Mouse (Mus musculus) 416B (cell line): ENCODE measurements at regions not wholly inside any gene's neighbourhood (a gene's known extent, or its start where the extent isn't known, plus 50 kb on each side); places are given as distances from the start of the nearest gene placed in this dataset.
A peak's percentile ranks its signal among the peaks of the same experiment; 100 is the strongest.

ENCODE experiments used
- DNase-seq: peaks from one replicate; pipeline ENCODE4 v3.0.0; 2011; ENCODE audit warnings: low read depth

DNA sequence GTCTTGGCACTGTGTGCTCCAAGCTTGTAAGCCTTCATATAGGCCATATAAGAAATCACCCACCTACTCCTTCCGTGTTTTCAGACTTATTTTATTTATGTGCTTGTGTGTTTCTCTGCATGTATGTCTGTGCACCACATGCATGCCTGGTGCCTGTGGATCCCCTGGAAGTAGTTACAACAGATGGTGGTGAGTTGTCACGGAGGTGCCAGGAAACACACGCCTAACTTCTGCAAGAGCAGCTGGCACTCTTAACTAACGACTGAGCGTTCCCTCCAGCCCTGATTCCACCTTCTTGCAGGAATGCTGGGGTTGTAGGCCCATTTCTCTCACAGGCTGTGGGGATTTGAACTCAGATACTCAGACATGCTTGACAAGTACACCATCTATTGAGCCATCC lies 80.6 kb upstream of the Sulf2 start:
- DNase-seq = peak; percentile 25

DNA sequence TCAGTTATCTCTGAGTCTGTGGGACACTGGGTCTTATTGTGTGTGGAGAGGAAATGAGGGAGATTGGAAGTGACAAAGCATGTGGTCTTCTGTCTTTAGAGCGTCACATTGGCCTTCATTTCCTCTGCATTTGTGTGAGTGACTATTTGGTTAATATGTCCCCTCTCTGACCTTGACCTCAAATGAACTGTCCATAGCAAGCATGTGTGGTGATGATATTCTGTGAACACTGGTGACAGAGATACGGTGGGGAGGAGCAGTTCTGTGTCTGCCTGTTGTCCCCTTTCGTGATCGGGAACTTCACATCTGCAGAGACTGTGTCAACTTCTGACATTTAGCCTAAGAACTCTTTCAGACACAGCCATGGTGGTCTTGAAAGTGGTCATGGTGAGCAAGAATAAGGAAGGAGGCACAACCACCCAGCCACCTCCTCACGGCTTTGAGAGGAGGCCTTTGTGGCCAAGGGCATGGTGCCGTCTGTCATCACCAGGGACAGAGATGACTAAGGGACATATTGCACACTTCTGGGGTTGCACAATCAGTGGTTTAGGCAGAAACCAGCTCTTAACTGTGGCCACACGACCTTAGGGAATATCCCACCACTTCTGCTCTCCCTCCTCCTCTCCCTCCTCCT lies 79.2 kb upstream of the Sulf2 start:
- DNase-seq = peak; percentile 97

DNA sequence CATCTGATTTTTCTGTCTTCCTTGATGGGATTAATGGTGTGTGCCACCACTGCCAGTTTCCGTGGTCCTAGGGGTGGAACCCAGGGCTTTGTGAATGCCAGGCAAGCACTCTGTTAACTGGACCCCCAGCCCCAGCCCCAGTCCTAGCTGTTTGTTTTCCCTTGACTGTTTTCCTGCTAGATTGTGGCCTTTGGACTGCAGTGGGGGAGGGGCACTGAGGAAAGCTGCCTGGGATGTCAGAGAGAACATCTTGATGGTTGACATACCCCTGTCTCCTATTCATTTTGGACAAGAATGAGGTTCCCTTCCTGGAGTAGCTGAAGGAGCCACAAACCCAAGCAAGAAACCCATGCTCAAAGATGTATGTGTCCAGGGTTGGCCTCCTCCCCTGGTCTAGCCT lies 77.8 kb upstream of the Sulf2 start:
- no peak for DNase-seq

DNA sequence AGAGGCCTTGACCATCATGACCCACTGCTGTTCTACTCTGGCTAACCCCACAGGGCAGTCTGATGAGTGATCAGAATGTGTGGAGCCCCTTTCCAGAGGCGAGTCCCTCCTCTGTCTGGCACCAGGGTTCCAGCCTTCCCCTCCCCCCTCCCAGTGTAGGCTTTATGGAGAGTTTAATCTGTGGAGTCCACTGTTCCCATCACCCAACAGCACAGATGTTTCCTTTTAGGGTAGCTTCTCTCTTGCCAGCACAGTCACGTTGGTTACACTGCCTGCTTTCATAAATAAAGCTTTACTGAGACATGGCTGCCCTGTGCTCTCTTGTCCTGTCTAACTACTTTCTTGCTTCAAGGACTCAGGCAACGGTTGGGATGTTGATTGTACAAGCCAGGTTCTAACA lies 76.9 kb upstream of the Sulf2 start:
- DNase-seq = no peak

DNA sequence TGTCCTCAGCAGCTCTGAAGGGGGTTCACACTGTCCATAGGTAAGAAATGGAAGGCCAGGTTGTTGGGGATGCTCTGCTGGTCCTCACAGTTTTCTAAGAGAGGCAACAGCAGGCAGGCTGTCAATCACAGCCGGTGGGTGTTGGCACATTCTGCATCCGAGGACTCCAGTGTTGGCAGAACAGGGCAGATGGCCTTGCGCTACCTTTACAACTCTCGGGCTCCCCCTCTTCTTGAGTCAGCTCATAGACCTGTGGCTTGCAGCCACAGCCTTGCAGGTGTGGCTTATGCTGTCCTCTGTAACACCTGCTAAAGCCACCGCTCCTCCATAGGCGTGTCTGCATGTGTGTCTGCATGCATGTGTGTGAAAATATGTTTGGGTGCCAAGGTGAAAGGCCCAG lies 75.2 kb upstream of the Sulf2 start:
- DNase-seq = no peak

DNA sequence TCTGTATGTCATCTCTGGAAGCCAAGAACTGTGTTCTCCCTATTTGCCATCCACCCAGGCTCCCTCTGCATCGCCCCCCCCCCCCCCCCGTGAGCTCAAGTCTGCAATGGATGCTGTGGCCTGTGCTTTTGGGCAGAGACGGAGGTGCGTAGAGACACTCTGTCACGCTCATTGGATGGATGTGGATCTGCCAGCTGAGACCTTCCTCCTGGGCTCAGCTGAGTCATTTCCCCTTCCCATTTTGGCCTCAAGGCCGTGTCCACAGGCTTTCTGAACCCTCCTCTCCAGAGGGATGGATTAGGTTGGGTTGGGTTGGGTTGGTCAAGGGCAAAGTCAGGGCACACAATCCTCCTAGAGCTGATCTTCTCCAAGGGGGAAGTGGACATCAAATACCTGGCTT lies 72.9 kb upstream of the Sulf2 start:
- peak; percentile 70 for DNase-seq

DNA sequence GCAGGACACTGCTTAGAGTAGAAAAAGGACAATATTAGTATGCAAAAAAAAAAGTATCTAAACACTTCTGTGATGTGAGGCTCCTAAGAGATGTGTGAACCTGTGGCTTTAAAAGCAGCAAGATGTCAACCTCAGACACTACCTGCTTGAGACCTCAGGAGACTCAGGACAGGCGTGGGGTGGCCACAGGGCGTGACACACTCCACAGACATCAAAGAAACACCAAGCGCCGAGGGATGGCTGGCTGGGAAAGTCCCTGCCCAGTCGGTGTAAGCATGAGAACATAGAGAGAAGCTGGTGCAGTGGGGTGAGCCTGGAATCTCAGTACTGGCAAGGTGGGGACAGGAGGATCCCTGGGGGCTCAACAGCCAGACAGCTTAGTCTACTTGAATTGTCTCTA lies 72.0 kb upstream of the Sulf2 start:
- DNase-seq = no peak

DNA sequence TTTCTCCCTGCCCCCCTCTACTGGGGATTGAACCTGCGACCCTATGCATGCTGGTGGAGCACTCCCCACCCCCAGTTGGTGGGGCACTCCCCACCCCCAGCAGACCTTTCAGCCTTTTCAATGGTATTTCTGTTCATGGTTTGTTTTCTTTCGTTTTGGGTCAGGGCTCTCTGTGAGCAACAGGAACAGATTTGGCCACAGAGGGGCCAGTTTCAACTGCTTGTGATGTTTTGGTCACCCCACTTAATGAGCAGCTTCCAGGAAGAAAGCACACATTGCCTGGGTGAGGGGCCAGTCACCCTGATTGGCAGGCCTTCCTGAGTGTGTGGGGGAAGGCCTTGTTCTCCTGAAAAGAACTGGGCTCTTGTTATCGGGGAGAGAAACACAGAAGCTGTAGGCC lies 71.5 kb upstream of the Sulf2 start:
- DNase-seq = no peak

DNA sequence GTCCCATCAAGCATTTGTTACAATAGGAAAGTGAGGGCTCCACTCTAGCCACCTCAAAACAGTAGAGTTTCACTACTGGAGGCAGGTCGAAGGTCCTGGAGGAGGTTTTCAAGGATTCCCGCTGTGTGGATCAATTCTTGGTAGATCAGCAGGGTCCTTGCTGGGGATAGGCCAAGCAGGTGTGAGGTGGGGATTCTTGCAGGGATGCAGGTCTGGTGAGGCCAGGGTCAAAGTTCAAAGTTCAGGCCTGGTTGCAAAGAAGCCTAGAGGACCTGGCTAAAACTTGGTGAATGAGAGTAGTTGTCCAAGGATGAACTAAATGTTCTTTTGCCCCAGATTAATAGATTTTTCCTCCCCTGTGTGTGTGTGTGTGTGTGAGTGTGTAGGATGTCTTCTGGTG lies 70.9 kb upstream of the Sulf2 start:
- DNase-seq = no peak

DNA sequence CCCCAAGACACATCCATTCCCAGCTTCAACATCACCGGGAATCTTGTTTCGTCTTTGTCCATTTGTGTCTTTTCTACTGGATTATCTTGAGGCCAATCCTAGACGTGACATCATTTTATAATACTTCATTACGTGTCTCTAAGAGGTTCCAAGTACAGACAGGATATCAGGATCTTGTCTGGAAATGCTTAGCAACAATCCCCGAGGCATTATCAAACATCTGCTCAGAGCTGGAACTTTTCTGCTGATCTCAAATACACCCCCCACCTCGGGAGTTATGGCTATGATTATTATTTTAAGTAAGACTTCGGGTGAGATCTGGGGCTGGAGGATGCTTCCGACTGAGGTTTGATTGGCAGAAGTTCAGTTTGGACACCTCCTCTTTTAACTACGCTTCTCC lies 69.9 kb upstream of the Sulf2 start:
- no peak for DNase-seq

DNA sequence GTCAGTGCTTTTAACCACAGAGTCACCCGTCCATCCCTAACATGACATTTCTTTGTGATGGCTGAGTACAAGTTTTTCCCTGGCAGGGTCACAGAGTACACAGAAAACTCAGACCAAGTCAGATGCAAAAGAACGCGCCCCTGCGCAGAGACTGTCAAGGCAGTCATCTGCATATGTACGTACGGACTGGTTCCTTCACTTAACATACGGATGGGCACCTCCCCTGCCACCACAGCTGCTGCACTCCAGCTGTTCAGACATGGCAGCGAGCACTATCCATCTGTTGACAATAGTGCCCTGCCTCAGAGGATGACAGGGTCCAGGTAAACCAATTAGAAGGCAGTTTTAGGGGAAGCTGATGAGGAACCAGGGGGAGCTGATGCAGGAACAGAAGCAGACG lies 63.3 kb upstream of the Sulf2 start:
- no peak for DNase-seq

DNA sequence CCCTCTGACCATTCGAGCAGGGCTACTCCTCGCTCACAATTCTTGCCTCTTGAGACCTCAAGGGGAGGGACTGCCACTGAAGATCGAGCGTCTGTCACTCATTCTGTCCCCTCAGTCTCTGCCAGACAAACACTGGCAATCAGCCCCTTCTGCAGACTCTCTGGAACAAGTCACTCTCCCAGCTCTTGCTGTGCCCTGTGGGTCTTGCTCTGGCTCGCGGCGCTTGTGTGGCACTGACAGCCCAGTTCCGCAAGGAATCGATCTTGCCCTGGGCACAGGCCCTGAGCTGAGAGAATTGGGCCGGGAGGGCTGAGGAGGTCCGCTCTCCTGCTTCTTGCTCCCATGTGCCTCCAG lies 61.0 kb upstream of the Sulf2 start:
- DNase-seq = no peak

DNA sequence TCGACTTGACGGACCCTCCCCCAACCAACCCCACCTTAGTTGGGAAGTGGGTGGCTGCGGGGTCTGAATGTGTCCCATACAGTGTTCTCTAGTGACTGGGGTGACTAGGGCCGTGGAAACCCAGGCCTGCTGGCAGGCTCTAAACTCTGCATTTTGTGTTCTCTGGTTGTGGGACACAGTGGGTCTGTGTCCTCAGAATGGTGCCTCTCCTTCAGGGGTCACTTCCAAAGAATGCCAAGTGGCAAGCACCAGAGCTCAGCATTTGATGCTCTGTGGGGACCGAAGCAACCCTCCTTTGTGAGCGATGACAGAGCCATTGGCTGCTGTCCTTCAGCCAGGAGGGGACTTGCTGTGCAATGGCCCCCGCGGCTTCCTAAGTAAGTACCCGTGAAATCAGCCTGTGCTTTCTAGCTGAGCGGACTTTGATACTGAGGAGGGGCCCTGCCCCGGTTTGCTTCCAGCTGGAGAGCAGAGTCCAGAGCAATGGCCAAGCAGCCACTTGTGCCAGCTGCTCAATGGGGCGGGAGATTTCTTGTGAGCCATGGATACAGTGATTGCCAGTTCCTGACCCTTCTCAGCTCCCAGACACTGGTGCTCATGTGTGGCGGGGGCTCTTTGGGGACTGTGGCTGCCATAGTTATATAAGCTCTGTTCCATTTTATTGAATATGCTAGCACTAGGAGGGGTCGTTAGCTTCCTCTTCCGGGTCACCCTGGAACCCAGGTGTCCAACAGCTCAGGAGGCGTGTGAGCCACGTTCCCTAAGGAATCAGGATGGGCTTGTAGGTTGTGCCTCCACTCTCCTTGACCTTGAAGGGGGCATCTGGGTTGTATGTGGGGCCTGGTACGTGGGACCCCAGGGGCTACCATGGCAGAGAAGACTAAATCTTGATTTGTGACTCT lies 60.4 kb upstream of the Sulf2 start:
- DNase-seq = no peak

DNA sequence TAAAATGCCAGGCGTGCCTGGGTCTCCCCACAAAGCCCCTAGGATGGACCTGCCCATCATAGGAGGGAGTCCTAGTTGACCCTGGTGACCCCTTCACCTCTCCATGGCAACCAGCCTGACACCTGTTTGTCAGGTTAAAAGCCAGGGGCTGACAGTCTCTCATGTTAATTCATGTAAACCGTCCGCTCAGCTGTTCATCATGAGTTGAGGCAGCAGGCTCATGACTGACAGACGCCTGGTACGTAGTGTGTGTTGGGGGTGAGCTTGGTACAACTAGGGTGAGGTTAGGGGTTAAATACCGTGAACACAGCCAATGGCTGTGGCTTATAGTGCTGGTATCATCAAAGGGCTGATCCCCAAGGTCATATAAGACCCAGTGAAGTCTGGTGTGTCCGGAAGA lies 59.7 kb upstream of the Sulf2 start:
- no peak for DNase-seq

DNA sequence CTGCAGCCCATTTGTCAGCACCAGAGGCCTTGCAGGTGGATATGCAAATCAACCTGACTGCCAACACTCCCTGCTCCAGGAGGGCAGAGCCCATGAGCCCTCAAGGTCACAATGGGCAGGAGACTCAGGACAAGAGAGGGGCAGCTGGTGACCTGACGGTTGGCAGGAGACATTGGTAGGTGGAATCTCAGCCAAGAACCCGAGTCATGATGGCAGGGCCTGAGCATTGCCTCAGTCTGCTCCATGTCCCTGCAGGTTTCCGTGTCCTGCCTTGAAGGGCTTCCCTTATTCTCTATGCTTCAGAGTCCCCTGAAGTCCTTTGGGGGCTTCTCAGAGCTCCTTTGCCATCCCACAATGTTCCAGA lies 51.7 kb upstream of the Sulf2 start:
- DNase-seq = no peak

DNA sequence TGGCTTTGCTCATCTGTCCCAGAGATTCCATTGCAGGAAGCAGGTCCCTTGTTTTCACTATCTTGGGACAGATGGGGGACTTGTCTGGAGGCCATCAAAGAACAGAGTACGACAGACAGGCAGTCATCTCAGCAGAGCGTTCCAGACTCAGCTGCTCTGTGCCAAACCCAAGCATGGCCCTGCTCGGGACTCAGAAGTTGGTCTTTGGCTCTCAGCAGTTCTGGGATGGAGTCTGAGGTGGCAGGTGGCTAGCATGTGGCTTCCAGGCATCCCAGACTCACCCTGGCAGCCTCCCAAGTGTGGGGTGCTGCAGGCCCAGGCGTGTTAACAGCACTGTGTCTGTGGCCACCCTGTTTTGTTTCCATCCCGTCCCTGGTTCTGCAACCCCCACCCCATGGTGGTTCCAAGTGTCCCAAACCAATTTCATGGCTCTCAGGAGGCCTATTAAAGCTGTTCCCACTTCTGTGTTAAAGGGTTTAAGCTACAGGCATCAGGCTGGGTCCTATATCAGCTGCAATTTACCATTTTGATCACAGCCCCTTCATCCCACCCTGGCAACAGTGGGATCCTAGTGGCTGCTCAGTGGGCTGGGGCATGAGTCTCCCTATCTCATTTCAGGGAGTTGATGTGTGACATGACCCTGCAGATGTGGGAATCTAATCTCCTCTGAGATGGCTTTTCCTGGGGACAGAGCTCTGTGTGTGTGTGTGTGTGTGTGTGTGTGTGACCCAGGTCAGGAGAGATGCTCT lies 51.1 kb upstream of the Sulf2 start:
- no peak for DNase-seq
